Mouse (Mus musculus): ENCODE data around the gene Gfi1b. TPM values are rescaled to one million over a fixed set of nuclear protein-coding genes. Genes with fewer than 3 reads are reported as not detected.

The Gfi1b gene
- polyA plus RNA-seq, 2 experiments = 72.5 to 89.2 TPM

DNA sequence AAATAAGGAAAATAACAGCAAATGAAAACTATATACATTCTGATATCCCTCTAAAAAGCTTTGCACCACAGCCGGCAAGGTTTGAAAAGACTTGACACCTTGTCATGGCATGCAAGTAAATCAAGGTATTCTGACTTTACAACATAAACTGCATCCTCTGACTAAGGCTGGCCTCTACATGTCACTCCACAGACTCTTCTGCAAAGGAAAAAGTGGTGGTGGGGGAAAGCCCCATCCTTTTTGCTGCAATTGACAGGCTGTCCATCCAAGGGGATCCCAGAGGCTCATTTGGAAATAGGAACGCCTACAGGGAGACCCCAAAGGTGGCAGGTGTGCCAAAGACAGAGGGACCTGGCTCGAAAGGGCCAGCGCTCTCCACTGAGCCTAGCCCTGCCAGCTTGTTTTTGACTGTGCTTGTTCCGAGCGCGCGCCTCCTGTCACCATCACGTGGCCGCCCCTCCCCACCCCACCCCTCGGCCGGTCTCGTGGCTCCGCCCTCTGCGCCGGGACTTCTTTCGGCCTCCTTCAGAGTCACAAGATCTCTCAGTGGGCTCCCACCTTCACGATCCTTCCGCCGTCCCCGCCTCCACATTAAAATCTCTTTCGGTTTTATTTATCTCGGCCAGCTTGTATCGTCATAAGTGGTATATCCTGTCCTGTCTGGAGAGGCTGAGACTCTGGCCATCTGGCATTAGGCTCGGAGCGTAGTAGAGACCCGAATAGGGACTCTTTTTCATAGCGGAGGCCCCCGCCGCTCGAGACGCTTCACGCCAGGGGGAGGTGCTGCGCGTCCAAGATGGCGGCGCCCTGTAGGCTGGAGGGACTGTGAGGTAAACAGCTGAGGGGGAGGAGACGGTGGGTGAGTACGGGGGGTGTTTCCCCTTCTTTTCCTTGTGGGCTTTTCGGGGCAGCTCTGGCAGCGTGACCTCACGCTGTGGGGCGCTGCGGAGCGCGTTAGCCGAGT is 19.0 kb upstream of the Gfi1b start, which contains the start of gene Tsc1:
Gene Tsc1, plus strand, starts transcription at position 768 of the 964 bp plus-strand sequence.
- TF ChIP-seq CTCF (IDR thresholded peaks at IDR 0.05; ENCODE audit: low read depth) = peak; percentile 13; the same call in 1 of the 2 replicates
- TF ChIP-seq EP300 (IDR thresholded peaks at IDR 0.05; ENCODE audit: low read depth) = peak; percentile 44; the same call in 1 of the 2 replicates
- WGBS (ENCODE audit: insufficient replicate concordance) = 3% methylated on average over 43 of the region's 47 CpGs
- peak; percentile 93 for ATAC-seq (ENCODE audit: insufficient read depth)
- no peaks in the 10 kb centered on the region for H3K9me3 ChIP-seq (ENCODE audit: control insufficient read depth, low read length)
- no peaks in the 10 kb centered on the region for H3K36me3 ChIP-seq (replicated peaks; ENCODE audit: control insufficient read depth, insufficient read depth, low read depth)
- H3K4me2 ChIP-seq (ENCODE audit: low read depth) = peak within 1 kb of the TSS; percentile 83
- H3K27ac ChIP-seq = peak within 1 kb of the TSS; percentile 84
- peaks cover 19 to 26% of the 10 kb centered on the region in 2 experiments for H3K4me1 ChIP-seq (replicated peaks; ENCODE audit: control insufficient read depth in 2 of 2, insufficient read depth in 2 of 2, low read length in 1 of 2)
- H3K4me3 ChIP-seq (ENCODE audit: insufficient read depth in 1 of 2, low read depth in 2 of 2, low read length in 2 of 2) = peak within 1 kb of the TSS; percentile 95 to 99
- peak; percentile 95 to 96 (median 96) for DNase-seq (ENCODE audit: low read depth in 3 of 3, low spot score in 3 of 3)
- H3K9ac ChIP-seq (replicated peaks) = peak within 1 kb of the TSS; percentile 94
- H3K27me3 ChIP-seq (ENCODE audit: control insufficient read depth, insufficient read depth, low read length) = no peaks in the 10 kb centered on the region

DNA sequence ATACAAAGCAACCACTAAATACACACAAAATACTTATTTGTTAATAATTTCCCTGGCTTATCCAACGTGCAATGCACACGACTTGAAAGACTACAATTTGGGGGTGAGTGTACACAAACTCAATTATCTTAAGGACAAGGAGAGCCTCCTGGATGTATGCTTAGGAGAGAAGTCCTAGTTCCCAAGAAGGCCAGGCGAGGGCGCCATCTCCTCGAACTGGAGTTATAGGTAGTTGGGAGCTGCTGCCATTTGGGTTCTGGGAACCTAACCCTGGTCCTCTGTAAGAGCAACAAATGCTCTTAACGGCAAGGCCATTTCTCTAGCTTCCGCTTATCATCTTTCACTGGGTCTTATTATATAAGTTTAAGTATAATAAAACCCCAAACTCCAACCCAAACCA is 18.0 kb upstream of the Gfi1b start:
- ATAC-seq (ENCODE audit: insufficient read depth) (no peak), DNase-seq (ENCODE audit: low read depth in 3 of 3, low spot score in 3 of 3) (no peak)
- Histone ChIP-seq H3K36me3 (replicated peaks; ENCODE audit: control insufficient read depth, insufficient read depth, low read depth) (no peaks in the 10 kb centered on the region), H3K4me2 (ENCODE audit: low read depth) (no peak overlapping the region), H3K4me3 (ENCODE audit: insufficient read depth in 1 of 2, low read depth in 2 of 2, low read length in 2 of 2) (no peak overlapping the region), H3K27ac (peak overlapping the region; percentile 84; the same call in 1 of the 2 replicates), H3K4me1 (replicated peaks; ENCODE audit: control insufficient read depth in 2 of 2, insufficient read depth in 2 of 2, low read length in 1 of 2) (peaks cover 17 to 26% of the 10 kb centered on the region in 2 experiments), H3K9me3 (ENCODE audit: control insufficient read depth, low read length) (no peaks in the 10 kb centered on the region), H3K27me3 (ENCODE audit: control insufficient read depth, insufficient read depth, low read length) (no peaks in the 10 kb centered on the region), H3K9ac (replicated peaks) (no peak overlapping the region)
- TF ChIP-seq CTCF (IDR thresholded peaks at IDR 0.05; ENCODE audit: low read depth) = peak; percentile 71
- TF ChIP-seq EP300 (IDR thresholded peaks at IDR 0.05; ENCODE audit: low read depth) = no peak
- 62% methylated on average over 7 of the region's 7 CpGs for WGBS (ENCODE audit: insufficient replicate concordance)

DNA sequence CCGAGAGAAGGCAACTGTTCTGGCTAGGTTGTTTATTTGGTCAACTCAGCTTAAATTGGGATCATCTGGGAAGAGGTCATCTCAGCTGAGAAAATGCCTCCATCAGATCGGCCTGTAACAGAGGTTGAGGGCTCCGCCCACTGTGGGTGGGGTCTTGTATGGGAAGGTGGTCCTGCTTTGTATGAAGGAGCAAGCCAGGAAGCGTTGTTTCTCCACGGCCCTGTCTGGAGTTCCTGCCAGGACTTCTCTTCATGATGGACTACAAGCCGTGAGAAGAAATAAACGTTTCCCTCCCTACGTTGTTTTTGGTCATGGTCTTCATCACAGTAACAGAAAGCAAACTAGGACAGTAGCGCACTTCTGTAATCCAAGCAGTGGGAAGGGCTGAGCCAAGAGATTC is 17.1 kb upstream of the Gfi1b start:
- no peak for ATAC-seq (ENCODE audit: insufficient read depth)
- TF ChIP-seq EP300 (IDR thresholded peaks at IDR 0.05; ENCODE audit: low read depth) (no peak), CTCF (IDR thresholded peaks at IDR 0.05; ENCODE audit: low read depth) (no peak)
- no peak for DNase-seq (ENCODE audit: low read depth in 3 of 3, low spot score in 3 of 3)
- Histone ChIP-seq H3K9ac (replicated peaks) (no peak overlapping the region), H3K4me2 (ENCODE audit: low read depth) (peak overlapping the region; percentile 30), H3K36me3 (replicated peaks; ENCODE audit: control insufficient read depth, insufficient read depth, low read depth) (no peaks in the 10 kb centered on the region), H3K27ac (no peak overlapping the region), H3K4me3 (ENCODE audit: insufficient read depth in 1 of 2, low read depth in 2 of 2, low read length in 2 of 2) (no peak overlapping the region), H3K9me3 (ENCODE audit: control insufficient read depth, low read length) (no peaks in the 10 kb centered on the region), H3K4me1 (replicated peaks; ENCODE audit: control insufficient read depth in 2 of 2, insufficient read depth in 2 of 2, low read length in 1 of 2) (peaks cover 14 to 26% of the 10 kb centered on the region in 2 experiments), H3K27me3 (ENCODE audit: control insufficient read depth, insufficient read depth, low read length) (no peaks in the 10 kb centered on the region)
- 12% methylated on average over 9 of the region's 9 CpGs for WGBS (ENCODE audit: insufficient replicate concordance)

DNA sequence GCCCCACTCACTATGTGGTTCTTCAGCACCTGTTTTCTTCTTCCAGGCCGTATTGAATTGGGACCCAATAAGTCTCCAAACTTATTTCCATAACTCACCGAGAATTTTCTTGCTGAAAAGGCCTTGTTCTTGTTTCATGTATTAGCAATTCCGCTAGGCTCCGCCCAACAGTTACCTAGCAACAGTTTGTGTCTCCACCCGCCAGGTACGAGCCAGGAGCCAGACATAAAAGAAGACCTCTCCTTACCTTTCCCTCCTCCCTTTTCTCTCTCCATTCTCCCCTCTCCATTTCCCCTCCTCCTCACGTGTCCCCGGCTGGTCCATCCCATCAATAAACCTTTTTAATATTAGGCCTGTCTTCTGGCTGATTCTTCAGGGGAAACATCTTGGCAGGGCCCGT is 16.6 kb upstream of the Gfi1b start:
- Histone ChIP-seq H3K27me3 (ENCODE audit: control insufficient read depth, insufficient read depth, low read length) (no peaks in the 10 kb centered on the region), H3K4me1 (replicated peaks; ENCODE audit: control insufficient read depth in 2 of 2, insufficient read depth in 2 of 2, low read length in 1 of 2) (peaks cover 14 to 26% of the 10 kb centered on the region in 2 experiments), H3K36me3 (replicated peaks; ENCODE audit: control insufficient read depth, insufficient read depth, low read depth) (no peaks in the 10 kb centered on the region), H3K4me2 (ENCODE audit: low read depth) (peak overlapping the region; percentile 30), H3K9me3 (ENCODE audit: control insufficient read depth, low read length) (no peaks in the 10 kb centered on the region), H3K9ac (replicated peaks) (no peak overlapping the region), H3K27ac (no peak overlapping the region), H3K4me3 (ENCODE audit: insufficient read depth in 1 of 2, low read depth in 2 of 2, low read length in 2 of 2) (no peak overlapping the region; a peak in 1 of 4 replicates)
- 44% methylated on average over 9 of the region's 9 CpGs for WGBS (ENCODE audit: insufficient replicate concordance)
- TF ChIP-seq EP300 (IDR thresholded peaks at IDR 0.05; ENCODE audit: low read depth) (no peak), CTCF (IDR thresholded peaks at IDR 0.05; ENCODE audit: low read depth) (no peak)
- DNase-seq (ENCODE audit: low read depth in 3 of 3, low spot score in 3 of 3) (no peak), ATAC-seq (ENCODE audit: insufficient read depth) (no peak)
